7 mouse cellular contexts compared by ENCODE assay signal in the genomic region with DNA sequence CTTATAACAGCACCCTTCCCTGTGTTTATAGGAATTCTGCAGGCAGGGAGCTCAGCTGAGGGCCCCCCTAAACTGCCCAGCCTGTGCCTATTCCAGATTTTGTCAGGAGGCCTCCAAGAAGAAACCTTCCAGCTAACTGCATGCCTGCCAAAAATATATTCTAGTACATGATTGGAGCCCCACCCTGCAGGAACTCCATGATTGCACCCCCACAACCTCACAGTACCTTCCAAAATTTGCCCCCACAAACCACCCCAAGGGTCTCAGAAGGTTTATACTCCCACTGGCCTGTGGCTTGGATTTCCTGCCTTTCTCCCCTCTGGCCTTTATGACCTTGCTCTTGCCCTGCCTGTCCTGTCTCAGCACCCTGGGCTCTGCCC. TPM values are rescaled to one million over a fixed set of nuclear protein-coding genes. Genes with fewer than 3 reads are reported as not detected.
A peak's percentile ranks its signal among the peaks of the same experiment; 100 is the strongest.
DNase-seq lines count a peak whose midpoint lies in the region; ATAC-seq lines count a peak whose summit lies in the region.

No protein-coding gene starts in this region.

- DNase-seq in lung, postnatal 14 days, result no peak
- no peak for DNase-seq in limb, embryonic 11.5 days (ENCODE audit: low spot score)
- DNase-seq in left cerebral cortex, postnatal 10 days (ENCODE audit: extremely low spot score in 1 of 2, low spot score in 2 of 2), result no peak
- DNase-seq in right cerebral cortex, postnatal 10 days (ENCODE audit: low spot score in 2 of 2), result no peak

- H3K27me3 ChIP-seq in lung, embryonic 15.5 days, result no peaks in the 10 kb centered on the region
- no peaks in the 10 kb centered on the region for H3K27me3 ChIP-seq in heart, embryonic 12.5 days (replicated peaks)
- peaks cover 4% of the 10 kb centered on the region; the same call in 1 of the 2 replicates for H3K27me3 ChIP-seq in limb, embryonic 11.5 days (ENCODE audit: control insufficient read depth, insufficient read depth, low read length)
- H3K27me3 ChIP-seq in stomach, embryonic 16.5 days (ENCODE audit: control insufficient read depth, insufficient read depth, low read length), result no peaks in the 10 kb centered on the region

- peaks cover 62% of the 10 kb centered on the region for H3K4me1 ChIP-seq in lung, embryonic 15.5 days
- peaks cover 68% of the 10 kb centered on the region for H3K4me1 ChIP-seq in heart, embryonic 12.5 days (replicated peaks)
- peaks cover 46% of the 10 kb centered on the region for H3K4me1 ChIP-seq in limb, embryonic 11.5 days (ENCODE audit: control insufficient read depth, insufficient read depth, low read length)
- H3K4me1 ChIP-seq in stomach, embryonic 16.5 days (ENCODE audit: control insufficient read depth, insufficient read depth, low read length), result peaks cover 65% of the 10 kb centered on the region

- ATAC-seq in lung, embryonic 15.5 days (ENCODE audit: borderline replicate concordance, extremely low read depth, low FRiP score, low TSS enrichment), result no peak
- no peak for ATAC-seq in heart, embryonic 12.5 days (ENCODE audit: insufficient number of reproducible peaks, low FRiP score)
- no peak for ATAC-seq in limb, embryonic 11.5 days (ENCODE audit: insufficient number of reproducible peaks, low FRiP score, low TSS enrichment, low read depth)
- no peak for ATAC-seq in stomach, embryonic 16.5 days (ENCODE audit: insufficient read depth, low FRiP score)

- no peaks in the 10 kb centered on the region for H3K36me3 ChIP-seq in lung, embryonic 15.5 days
- no peaks in the 10 kb centered on the region for H3K36me3 ChIP-seq in heart, embryonic 12.5 days
- H3K36me3 ChIP-seq in limb, embryonic 11.5 days (ENCODE audit: control insufficient read depth, insufficient read depth, low read length), result no peaks in the 10 kb centered on the region
- H3K36me3 ChIP-seq in stomach, embryonic 16.5 days (ENCODE audit: control insufficient read depth, insufficient read depth, low read length), result no peaks in the 10 kb centered on the region

- intact Hi-C loops in left cerebral cortex, postnatal 10 days (cut with DNase I), result loop anchor here (2.0 kb wide), 1 partner anchor 25 kb away; no protein-coding TSS in a partner anchor

- peak overlapping the region; percentile 94 for H3K27ac ChIP-seq in lung, embryonic 15.5 days
- H3K27ac ChIP-seq in heart, embryonic 12.5 days (ENCODE audit: poor library complexity, severe bottlenecking), result peak overlapping the region; percentile 94
- H3K27ac ChIP-seq in limb, embryonic 11.5 days (replicated peaks; ENCODE audit: low read depth, low read length), result peak overlapping the region; percentile 91; the same call in 1 of the 2 replicates
- peak overlapping the region; percentile 99 for H3K27ac ChIP-seq in stomach, embryonic 16.5 days (ENCODE audit: low read length)

- no peaks in the 10 kb centered on the region for H3K9me3 ChIP-seq in lung, embryonic 15.5 days
- no peaks in the 10 kb centered on the region for H3K9me3 ChIP-seq in heart, embryonic 12.5 days (replicated peaks)
- no peaks in the 10 kb centered on the region for H3K9me3 ChIP-seq in limb, embryonic 11.5 days (ENCODE audit: control insufficient read depth, low read length)
- H3K9me3 ChIP-seq in stomach, embryonic 16.5 days (replicated peaks; ENCODE audit: control insufficient read depth, low read length), result no peaks in the 10 kb centered on the region

- H3K4me3 ChIP-seq in lung, embryonic 15.5 days, result no peak overlapping the region
- H3K4me3 ChIP-seq in heart, embryonic 12.5 days, result no peak overlapping the region
- H3K4me3 ChIP-seq in limb, embryonic 11.5 days (ENCODE audit: low read depth, low read length), result no peak overlapping the region
- H3K4me3 ChIP-seq in stomach, embryonic 16.5 days (replicated peaks; ENCODE audit: low read length), result no peak overlapping the region

- H3K9ac ChIP-seq in lung, embryonic 15.5 days, result no peak overlapping the region
- H3K9ac ChIP-seq in heart, embryonic 12.5 days, result no peak overlapping the region
- no peak overlapping the region for H3K9ac ChIP-seq in limb, embryonic 11.5 days (ENCODE audit: low read length)
- peak overlapping the region; percentile 49; the same call in 1 of the 2 replicates for H3K9ac ChIP-seq in stomach, embryonic 16.5 days (ENCODE audit: low read length)

- H3K4me2 ChIP-seq in lung, embryonic 15.5 days, result no peak overlapping the region
- no peak overlapping the region for H3K4me2 ChIP-seq in heart, embryonic 12.5 days
- no peak overlapping the region for H3K4me2 ChIP-seq in limb, embryonic 11.5 days (ENCODE audit: low read depth, severe bottlenecking)
- H3K4me2 ChIP-seq in stomach, embryonic 16.5 days (ENCODE audit: low read depth, low read length), result peak overlapping the region; percentile 35; the same call in 1 of the 2 replicates

RNA-seq across cellular contexts. Expression of gene Atp23, which starts 30.6 kb away (rescaled TPM):
- polyA plus RNA-seq in lung, embryonic 15.5 days (2015; fragmentation: Nextera tagmentation; extraction: Ambion mirVana), result 16.2 and 18.7 TPM in 2 replicates
- polyA plus RNA-seq in heart, embryonic 12.5 days (2016; fragmentation: Nextera tagmentation; extraction: Ambion mirVana), result 8.2 and 10.0 TPM in 2 replicates
- 20.8 and 21.9 TPM in 2 replicates for polyA plus RNA-seq in limb, embryonic 11.5 days (2014; fragmentation: Nextera tagmentation; extraction: Ambion mirVana)
- polyA plus RNA-seq in stomach, embryonic 16.5 days (2015; fragmentation: Nextera tagmentation; extraction: Ambion mirVana), result 11.7 and 12.0 TPM in 2 replicates
- total RNA-seq in left cerebral cortex, postnatal 10 days (2021), result 10 to 100 TPM in 1 of 2 experiments, 1 to 10 TPM in 1; 8.6 to 10.2 TPM

RNA-seq across cellular contexts. Expression of gene Ctdsp2, which starts 46.8 kb away (rescaled TPM):
- polyA plus RNA-seq in lung, embryonic 15.5 days (2015; fragmentation: Nextera tagmentation; extraction: Ambion mirVana), result 68.6 and 73.1 TPM in 2 replicates
- 54.0 and 54.6 TPM in 2 replicates for polyA plus RNA-seq in heart, embryonic 12.5 days (2016; fragmentation: Nextera tagmentation; extraction: Ambion mirVana)
- polyA plus RNA-seq in limb, embryonic 11.5 days (2014; fragmentation: Nextera tagmentation; extraction: Ambion mirVana), result 77.3 and 84.9 TPM in 2 replicates
- polyA plus RNA-seq in stomach, embryonic 16.5 days (2015; fragmentation: Nextera tagmentation; extraction: Ambion mirVana), result 49.4 and 53.4 TPM in 2 replicates
- total RNA-seq in left cerebral cortex, postnatal 10 days (2021), result 10 to 100 TPM; 54.2 to 62.9 TPM
